Mouse (Mus musculus): ENCODE measurements around the gene Psmd13.

Psmd13 gene

GRCm38 (mm10) chr7:140881696-140882468 is at the start of gene Psmd13, which contains the start of gene Sirt3:
Gene Psmd13 (plus strand): TSS chr7:140881968.
Gene Sirt3 (minus strand): TSS chr7:140882309.
- peak; percentile 92 for DNase-seq (ENCODE audit: low spot score)

GRCm38 (mm10) chr7:140833341-140833740 is 48.4 kb upstream of the Psmd13 start:
- no peak for DNase-seq (ENCODE audit: low spot score)

GRCm38 (mm10) chr7:140834968-140835757 is 46.6 kb upstream of the Psmd13 start, which contains the start of gene Urah:
Gene Urah (plus strand): TSS chr7:140835018.
- DNase-seq (ENCODE audit: low spot score): no peak

- DNase-seq (ENCODE audit: low spot score): no peak
These were observed 46.0 kb upstream of the Psmd13 start for GRCm38 (mm10) chr7:140835758-140836087.

- DNase-seq (ENCODE audit: low spot score): no peak
These were observed 45.3 kb upstream of the Psmd13 start for GRCm38 (mm10) chr7:140836243-140837115.

- DNase-seq (ENCODE audit: low spot score): no peak
These were observed 42.2 kb upstream of the Psmd13 start for GRCm38 (mm10) chr7:140839556-140839955.

GRCm38 (mm10) chr7:140840750-140841735 is 40.7 kb upstream of the Psmd13 start:
- DNase-seq (ENCODE audit: low spot score): no peak

- no peak for DNase-seq (ENCODE audit: low spot score)
These were observed 38.0 kb upstream of the Psmd13 start for GRCm38 (mm10) chr7:140843806-140844205.

- DNase-seq (ENCODE audit: low spot score): peak; percentile 89
These were observed 36.7 kb upstream of the Psmd13 start, which contains the start of gene Scgb1c1 for GRCm38 (mm10) chr7:140844905-140845665. Gene Scgb1c1 (plus strand): TSS chr7:140845547.

DNA sequence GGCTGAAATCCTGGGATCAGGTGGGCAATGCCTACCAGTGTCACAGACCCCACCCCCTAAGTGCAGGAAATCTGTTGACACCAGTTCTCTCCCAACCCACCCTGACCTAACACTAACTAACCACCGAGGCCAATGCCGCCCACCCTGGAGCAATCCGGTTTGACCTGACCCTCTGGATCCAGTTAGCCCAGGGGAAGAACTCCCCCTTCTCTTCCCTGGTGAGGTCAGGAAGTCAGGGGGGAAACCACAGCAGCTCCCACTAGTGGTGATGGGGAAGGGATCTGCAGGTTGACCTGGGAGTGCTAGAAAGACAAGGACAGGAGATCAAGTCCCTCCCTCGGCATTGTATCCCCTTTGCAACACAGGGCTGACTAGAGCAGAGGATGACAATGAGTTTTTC is 36.1 kb upstream of the Psmd13 start:
- no peak for DNase-seq (ENCODE audit: low spot score)

DNA sequence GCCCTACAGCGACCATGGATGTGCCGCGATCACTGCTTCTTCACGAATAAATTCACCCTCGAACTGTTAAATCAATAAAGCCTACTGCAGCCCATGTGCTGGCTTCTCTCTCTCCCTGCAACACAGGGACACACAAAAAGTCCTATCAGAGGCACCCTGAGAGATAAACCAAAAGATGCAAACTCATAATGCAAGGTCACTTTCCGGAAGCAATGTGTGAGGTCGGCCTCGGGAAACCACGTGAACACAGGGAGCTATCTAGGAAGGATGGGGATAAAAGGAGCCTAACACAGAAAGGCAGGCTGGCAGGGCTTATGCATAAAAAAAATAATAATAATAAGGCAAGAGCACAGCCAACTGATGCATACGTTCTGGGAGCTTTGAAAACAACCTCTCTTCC is 35.1 kb upstream of the Psmd13 start:
- no peak for DNase-seq (ENCODE audit: low spot score)

- peak; percentile 60 for DNase-seq (ENCODE audit: low spot score)
These were observed 33.8 kb upstream of the Psmd13 start, which contains the start of gene Odf3 for GRCm38 (mm10) chr7:140847755-140848580. Gene Odf3 (plus strand): TSS chr7:140847805.

- no peak for DNase-seq (ENCODE audit: low spot score)
These were observed 33.2 kb upstream of the Psmd13 start for GRCm38 (mm10) chr7:140848591-140848990.

DNA sequence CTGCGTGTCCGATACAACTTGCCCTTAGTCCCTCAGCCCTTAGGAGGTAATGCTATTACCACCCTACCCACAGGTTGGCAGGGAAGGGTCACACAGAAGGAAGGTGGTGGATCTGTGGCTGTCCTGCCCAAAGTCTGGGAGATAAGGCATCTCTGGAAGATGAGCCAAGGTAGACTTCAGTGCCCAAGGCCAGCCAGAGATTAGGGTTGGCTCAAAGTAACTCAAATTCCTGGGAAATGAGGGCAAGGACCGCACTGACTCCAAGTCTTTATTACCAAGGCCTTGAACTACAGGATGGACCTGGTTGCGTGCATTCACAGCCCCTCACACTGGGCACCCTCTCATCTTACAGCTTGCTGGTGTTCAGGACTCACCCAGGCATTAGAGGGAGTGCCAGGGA is 29.9 kb upstream of the Psmd13 start:
- DNase-seq (ENCODE audit: low spot score): no peak

DNA sequence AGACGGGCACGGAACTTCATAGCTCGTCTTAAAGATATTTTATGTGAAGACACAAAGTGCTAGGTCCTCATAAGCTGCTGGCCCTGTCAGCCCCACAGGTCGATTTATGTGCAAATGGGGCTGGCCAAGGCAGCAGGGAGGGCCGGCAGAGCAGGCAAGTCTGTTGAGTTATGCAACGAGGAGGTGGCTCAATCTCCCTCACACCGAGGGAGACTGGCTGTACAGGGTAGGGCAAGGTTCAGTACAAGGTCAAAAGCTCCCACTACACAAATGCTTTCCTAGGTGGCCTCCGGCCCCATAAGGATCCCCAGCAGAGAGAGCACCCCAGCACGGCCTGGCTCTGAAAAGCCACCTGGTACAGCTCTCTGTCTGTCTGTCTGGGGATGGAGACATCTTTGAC is 28.4 kb upstream of the Psmd13 start:
- peak; percentile 14 for DNase-seq (ENCODE audit: low spot score)

DNA sequence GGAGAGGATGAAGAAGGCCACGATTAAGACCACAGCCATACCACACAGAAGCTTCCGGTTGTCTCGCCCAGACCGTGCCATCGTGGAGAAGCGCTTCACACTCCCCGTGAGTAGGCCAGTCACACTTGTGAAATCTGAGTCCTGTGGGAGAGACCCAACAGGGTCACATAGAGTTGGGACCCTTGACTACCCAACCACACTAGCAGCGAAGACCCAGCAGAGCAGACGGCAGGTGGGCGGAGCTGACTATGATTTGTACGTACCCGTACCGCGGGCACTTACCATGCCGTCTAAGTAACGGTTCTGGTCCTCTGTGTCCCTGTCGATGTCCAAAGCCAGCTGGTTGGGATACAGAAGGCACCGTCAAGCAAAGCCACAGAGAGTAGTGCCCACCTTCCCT is 27.3 kb upstream of the Psmd13 start:
- no peak for DNase-seq (ENCODE audit: low spot score)

- no peak for DNase-seq (ENCODE audit: low spot score)
These were observed 26.6 kb upstream of the Psmd13 start for GRCm38 (mm10) chr7:140855181-140855580.

GRCm38 (mm10) chr7:140855860-140856784 is 25.6 kb upstream of the Psmd13 start, which contains the start of gene Gm45785:
Gene Gm45785 (minus strand): TSS chr7:140856331.
- DNase-seq (ENCODE audit: low spot score): peak; percentile 91

Data from adipocyte (in vitro differentiated cells).